Mouse (Mus musculus): ENCODE results near the gene Slc7a15. TPM values are rescaled to one million over a fixed set of nuclear protein-coding genes. Genes with fewer than 3 reads are reported as not detected.

Slc7a15 gene
- not detected in 2 replicates for polyA plus RNA-seq (2012; rRNA removed; ENCODE audit: low replicate concordance)

GRCm38 (mm10) chr12:8598966-8599365, at the start of gene Slc7a15:
Gene Slc7a15 (minus strand): TSS chr12:8599066.

GRCm38 (mm10) chr12:8499871-8500596, 98.8 kb downstream of the Slc7a15 start, which contains the start of gene Rhob:
Gene Rhob (minus strand): TSS chr12:8500009.

Other genes starting within 250 kb of the Slc7a15 start
- 219 and 483 TPM in 2 replicates for gene Rhob, start 99.1 kb downstream of the Slc7a15 start, polyA plus RNA-seq (2012; rRNA removed; ENCODE audit: low replicate concordance)
- gene Pum2, start 75.1 kb upstream of the Slc7a15 start, polyA plus RNA-seq (2012; rRNA removed; ENCODE audit: low replicate concordance): 47.5 and 86.7 TPM in 2 replicates
- gene Sdc1, start 172.3 kb upstream of the Slc7a15 start, polyA plus RNA-seq (2012; rRNA removed; ENCODE audit: low replicate concordance): 54.4 and 64.7 TPM in 2 replicates

Measured in mammary gland, adult 2 months (tissue).